Mouse (Mus musculus): ENCODE data around the gene Lipo3.
A peak's percentile ranks its signal among the peaks of the same experiment; 100 is the strongest.
"Not testable (repeated sequence)": the region's sequence is repeated elsewhere in the genome, so short reads cannot be mapped to it uniquely, and the experiment has no call there.

The Lipo3 gene

GRCm38 (mm10) chr19:33761287-33762086 is at the start of gene Lipo3:
Gene Lipo3 (minus strand): TSS chr19:33761951.
- peak; percentile 3 for DNase-seq

DNA sequence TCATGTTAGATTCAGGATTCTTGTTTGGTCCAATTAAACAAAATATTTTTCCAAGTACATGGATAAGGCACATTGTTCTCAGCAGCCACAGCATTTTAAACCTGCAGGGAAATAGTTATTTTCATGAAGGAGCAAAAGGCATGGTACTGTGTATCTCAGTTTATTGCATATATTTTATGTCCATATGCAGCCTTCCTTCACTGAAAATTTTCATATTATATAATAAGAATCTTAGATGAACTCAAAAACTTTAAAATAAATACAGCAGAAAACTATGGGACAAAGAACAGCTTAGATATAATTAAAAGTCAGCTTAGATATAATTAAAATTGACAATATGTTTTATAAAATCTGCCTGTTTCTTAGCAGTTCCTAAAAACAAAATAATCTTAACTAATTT is 25.6 kb upstream of the Lipo3 start, which contains the start of gene Lipo1:
TSS of gene Lipo1 (minus strand) at position 101 of the 400 bp plus-strand sequence.
- not testable (repeated sequence) for DNase-seq

DNA sequence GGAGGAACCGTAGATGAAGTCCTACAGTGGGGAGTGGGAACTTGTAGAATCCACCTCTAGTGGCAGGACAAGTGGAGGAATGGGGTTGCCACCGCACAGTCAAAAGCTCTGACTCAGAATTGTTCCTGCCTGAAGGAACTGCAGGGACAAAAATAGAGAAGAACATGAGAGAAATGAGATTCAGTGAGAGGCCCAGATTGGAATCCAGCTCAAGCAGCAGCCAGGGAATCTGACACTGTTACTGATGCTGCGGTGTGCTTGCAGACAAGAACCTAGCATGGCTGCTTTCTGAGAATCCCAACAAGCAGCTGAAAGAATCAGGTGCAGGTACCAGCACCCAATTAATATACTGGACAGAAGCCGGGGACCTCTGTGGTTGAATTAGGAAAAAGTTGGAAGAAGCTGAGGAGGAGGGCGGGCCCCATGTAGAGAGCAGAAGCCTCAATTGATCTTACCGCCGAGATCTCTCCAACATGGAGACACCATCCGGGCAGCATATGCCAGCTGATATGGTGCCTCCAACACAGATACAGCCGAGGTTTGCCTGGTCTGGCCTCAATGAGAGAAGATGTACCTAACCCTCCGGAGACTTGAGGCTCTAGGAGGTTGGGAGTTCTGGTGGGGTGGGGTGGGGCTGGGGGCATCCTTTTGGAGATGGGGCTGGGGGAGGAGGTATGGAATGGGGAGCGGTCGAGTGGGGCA is 25.0 kb upstream of the Lipo3 start:
- DNase-seq = no peak

DNA sequence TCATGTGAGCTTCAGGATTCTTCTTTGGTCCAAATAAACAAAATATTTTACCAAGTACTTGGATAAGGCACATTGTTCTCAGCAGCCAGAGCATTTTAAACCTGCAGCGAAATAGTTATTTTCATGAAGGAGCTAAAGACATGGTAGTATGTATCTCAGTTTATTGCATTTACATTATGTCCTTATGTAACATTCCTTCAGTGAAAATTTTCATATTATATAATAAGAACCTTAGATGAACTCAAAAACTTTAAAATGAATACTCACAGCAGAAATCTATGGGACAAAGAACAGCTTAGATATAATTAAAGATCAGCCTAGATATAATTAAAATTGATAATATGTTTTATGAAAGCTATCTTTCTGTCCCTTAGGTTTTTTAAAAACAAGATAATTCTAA is 10.5 kb downstream of the Lipo3 start, which contains the start of gene Lipo2:
TSS of gene Lipo2 (minus strand) at position 101 of the 400 bp plus-strand sequence.
- not testable (repeated sequence) for DNase-seq

DNA sequence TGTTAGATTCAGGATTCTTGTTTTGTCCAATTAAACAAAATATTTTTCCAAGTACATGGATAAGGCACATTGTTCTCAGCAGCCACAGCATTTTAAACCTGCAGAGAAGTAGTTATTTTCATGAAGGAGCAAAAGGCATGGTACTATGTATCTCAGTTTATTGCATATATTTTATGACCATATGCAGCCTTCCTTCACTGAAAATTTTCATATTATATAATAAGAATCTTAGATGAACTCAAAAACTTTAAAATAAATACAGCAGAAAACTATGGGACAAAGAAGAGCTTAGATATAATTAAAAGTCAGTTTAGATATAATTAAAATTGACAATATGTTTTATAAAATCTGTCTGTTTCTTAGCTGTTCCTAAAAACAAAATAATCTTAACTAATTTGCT is 136.6 kb downstream of the Lipo3 start, which contains the start of gene Gm8978:
TSS of gene Gm8978 (minus strand) at position 101 of the 400 bp plus-strand sequence.
- not testable (repeated sequence) for DNase-seq

GRCm38 (mm10) chr19:33589626-33590302 is 172.0 kb downstream of the Lipo3 start:
- DNase-seq = peak; percentile 58

DNA sequence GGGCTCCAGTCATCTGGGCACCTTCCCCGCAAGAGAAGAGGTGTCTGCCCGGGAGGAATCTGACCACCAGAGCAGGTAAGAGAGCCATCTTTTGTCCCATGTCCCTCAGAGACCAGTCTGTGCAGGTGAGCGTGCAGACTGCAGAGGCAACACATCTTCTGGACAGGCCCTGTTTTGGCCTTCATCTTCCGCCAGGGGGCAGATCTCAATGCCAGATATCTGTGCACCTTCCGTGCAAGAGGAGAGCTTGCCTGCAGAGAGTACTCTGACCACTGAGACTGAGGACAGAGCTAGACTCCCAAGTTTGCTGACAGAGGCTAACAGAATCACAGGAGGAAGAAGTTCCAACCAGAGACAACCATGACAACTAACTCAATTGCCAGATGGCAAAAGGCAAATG is 193.2 kb downstream of the Lipo3 start:
- DNase-seq = not testable (repeated sequence)

- no peak for DNase-seq
Measured at GRCm38 (mm10) chr19:33517680-33518079, 244.1 kb downstream of the Lipo3 start, which contains the start of gene Lipo4. Gene Lipo4 (minus strand): TSS chr19:33517780.
